Mouse (Mus musculus): ENCODE data around the gene Pfkfb2. TPM values are rescaled to one million over a fixed set of nuclear protein-coding genes. Genes with fewer than 3 reads are reported as not detected.
"Not testable (repeated sequence)": the region's sequence is repeated elsewhere in the genome, so short reads cannot be mapped to it uniquely, and the experiment has no call there.

Pfkfb2 gene
- polyA plus RNA-seq, 1 experiment: 15.0 TPM

GRCm38 (mm10) chr1:130661454-130661853 lies 67.6 kb downstream of the Pfkfb2 start, which contains the start of gene C4bp:
Gene C4bp, minus strand, starts transcription at chr1:130661632.
- no peak within 1 kb of the TSS for H3K27ac ChIP-seq (ENCODE audit: insufficient read depth, low read depth, low read length)
- no peak within 1 kb of the TSS for H3K4me3 ChIP-seq (ENCODE audit: insufficient read depth, low read length)
- H3K4me1 ChIP-seq (ENCODE audit: control insufficient read depth, insufficient read depth, low read length): no peaks in the 10 kb centered on the region
- TF ChIP-seq CTCF (IDR thresholded peaks at IDR 0.05; ENCODE audit: low read depth, low read length): no peak
- no peak for TF ChIP-seq POLR2A (IDR thresholded peaks at IDR 0.05; ENCODE audit: borderline replicate concordance, low read depth, low read length)

DNA sequence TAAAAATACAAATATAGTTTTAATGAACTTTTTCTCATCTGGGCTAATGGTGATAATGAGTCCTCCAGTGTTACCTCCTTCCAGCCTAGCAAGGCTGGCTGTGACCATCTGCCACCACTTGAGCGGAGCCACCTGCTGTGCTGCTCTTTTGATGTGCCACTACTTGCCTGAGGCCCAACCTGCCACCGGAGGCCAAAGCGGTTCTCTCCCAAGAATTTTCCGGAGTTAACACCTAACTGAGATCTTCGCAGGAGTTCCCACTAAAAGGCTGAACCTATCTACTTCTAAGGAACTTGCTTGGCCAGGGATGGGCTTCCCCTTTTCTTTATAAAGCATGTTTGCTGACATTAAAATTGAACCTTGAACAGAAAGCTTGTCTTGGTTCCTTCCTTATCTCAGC lies 69.4 kb downstream of the Pfkfb2 start:
- H3K4me3 ChIP-seq (ENCODE audit: insufficient read depth, low read length); H3K4me1 ChIP-seq (ENCODE audit: control insufficient read depth, insufficient read depth, low read length); H3K27ac ChIP-seq (ENCODE audit: insufficient read depth, low read depth, low read length): not testable (repeated sequence)

DNA sequence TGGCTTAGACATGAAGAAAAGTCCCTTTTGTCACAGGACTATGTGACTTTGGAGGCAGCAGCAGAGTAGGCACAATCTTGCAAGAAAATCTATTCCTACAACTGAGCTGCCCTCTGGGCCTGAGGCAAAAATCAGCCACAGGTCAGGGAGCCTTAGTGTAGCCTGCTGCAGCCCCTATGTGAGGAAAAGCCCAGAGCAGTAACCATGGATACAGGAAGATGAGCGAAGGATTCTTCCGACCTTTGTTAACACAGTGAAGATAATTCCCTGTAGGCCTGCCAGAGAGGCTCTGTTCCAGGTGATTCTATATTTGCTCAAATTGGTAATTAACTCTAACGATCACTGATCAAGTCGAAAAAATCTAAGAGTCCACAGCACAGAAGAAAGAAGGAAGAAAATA lies 85.0 kb downstream of the Pfkfb2 start:
- TF ChIP-seq CTCF (IDR thresholded peaks at IDR 0.05; ENCODE audit: low read depth, low read length): no peak
- no peak for TF ChIP-seq POLR2A (IDR thresholded peaks at IDR 0.05; ENCODE audit: borderline replicate concordance, low read depth, low read length)

DNA sequence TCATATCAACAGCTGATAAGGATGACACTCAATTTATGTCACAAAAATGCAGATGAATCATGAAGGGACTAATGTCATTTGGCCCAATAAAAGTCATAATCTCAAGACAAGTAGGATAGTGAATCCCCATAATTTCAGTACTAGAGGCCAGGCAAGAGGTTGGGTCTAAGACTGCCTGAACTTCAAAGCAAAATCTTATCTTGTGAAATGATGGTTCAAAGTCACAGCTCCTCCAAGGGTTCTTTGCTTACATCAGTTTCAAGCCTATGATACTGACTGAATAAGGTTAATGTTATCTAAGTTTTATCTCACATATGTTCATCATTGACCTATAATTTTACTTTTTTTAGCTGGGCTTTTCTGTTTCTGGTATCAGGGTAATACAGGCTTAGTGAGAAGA lies 88.1 kb downstream of the Pfkfb2 start:
- H3K4me3 ChIP-seq (ENCODE audit: insufficient read depth, low read length): no peak overlapping the region
- H3K4me1 ChIP-seq (ENCODE audit: control insufficient read depth, insufficient read depth, low read length): no peaks in the 10 kb centered on the region
- no peak overlapping the region for H3K27ac ChIP-seq (ENCODE audit: insufficient read depth, low read depth, low read length)
- TF ChIP-seq CTCF (IDR thresholded peaks at IDR 0.05; ENCODE audit: low read depth, low read length): no peak
- no peak for TF ChIP-seq POLR2A (IDR thresholded peaks at IDR 0.05; ENCODE audit: borderline replicate concordance, low read depth, low read length)

More for the DNA sequence above, 85.0 kb downstream of the Pfkfb2 start:
- Histone ChIP-seq H3K27ac (ENCODE audit: insufficient read depth, low read depth, low read length) (no peak overlapping the region), H3K4me1 (ENCODE audit: control insufficient read depth, insufficient read depth, low read length) (no peaks in the 10 kb centered on the region), H3K4me3 (ENCODE audit: insufficient read depth, low read length) (no peak overlapping the region)

Other genes with a start within 250 kb of the Pfkfb2 start
- gene Zp3r, start 99.6 kb downstream of the Pfkfb2 start, polyA plus RNA-seq (2012; ENCODE audit: insufficient read depth, insufficient read length, missing spikeins): not detected in 2 replicates
- not detected in 2 replicates for gene C4bp, start 67.6 kb downstream of the Pfkfb2 start, polyA plus RNA-seq (2012; ENCODE audit: insufficient read depth, insufficient read length, missing spikeins)
- not detected in 2 replicates for gene Gm29427, start 13.5 kb downstream of the Pfkfb2 start, polyA plus RNA-seq (2012; ENCODE audit: insufficient read depth, insufficient read length, missing spikeins)
- gene Yod1, start 11.9 kb downstream of the Pfkfb2 start, polyA plus RNA-seq (2012; ENCODE audit: insufficient read depth, insufficient read length, missing spikeins): 8.4 and 9.4 TPM in 2 replicates
- gene AA986860, start 2.7 kb upstream of the Pfkfb2 start, polyA plus RNA-seq (2012; ENCODE audit: insufficient read depth, insufficient read length, missing spikeins): 0.66 and 1.0 TPM in 2 replicates
- gene Fcamr, start 71.6 kb upstream of the Pfkfb2 start, polyA plus RNA-seq (2012; ENCODE audit: insufficient read depth, insufficient read length, missing spikeins): not detected in 2 replicates
- not detected in 2 replicates for gene Pigr, start 97.4 kb upstream of the Pfkfb2 start, polyA plus RNA-seq (2012; ENCODE audit: insufficient read depth, insufficient read length, missing spikeins)
- gene Fcmr, start 136.4 kb upstream of the Pfkfb2 start, polyA plus RNA-seq (2012; ENCODE audit: insufficient read depth, insufficient read length, missing spikeins): not detected in 2 replicates
- gene Il24, start 158.2 kb upstream of the Pfkfb2 start, polyA plus RNA-seq (2012; ENCODE audit: insufficient read depth, insufficient read length, missing spikeins): not detected in 2 replicates
- gene Il20, start 182.2 kb upstream of the Pfkfb2 start, polyA plus RNA-seq (2012; ENCODE audit: insufficient read depth, insufficient read length, missing spikeins): not detected in 2 replicates
- gene Il19, start 210.9 kb upstream of the Pfkfb2 start, polyA plus RNA-seq (2012; ENCODE audit: insufficient read depth, insufficient read length, missing spikeins): not detected in 2 replicates

All from bone marrow macrophage, adult 2 months (primary cell).